20 mouse cellular contexts compared by ENCODE assay signal in the genomic region with DNA sequence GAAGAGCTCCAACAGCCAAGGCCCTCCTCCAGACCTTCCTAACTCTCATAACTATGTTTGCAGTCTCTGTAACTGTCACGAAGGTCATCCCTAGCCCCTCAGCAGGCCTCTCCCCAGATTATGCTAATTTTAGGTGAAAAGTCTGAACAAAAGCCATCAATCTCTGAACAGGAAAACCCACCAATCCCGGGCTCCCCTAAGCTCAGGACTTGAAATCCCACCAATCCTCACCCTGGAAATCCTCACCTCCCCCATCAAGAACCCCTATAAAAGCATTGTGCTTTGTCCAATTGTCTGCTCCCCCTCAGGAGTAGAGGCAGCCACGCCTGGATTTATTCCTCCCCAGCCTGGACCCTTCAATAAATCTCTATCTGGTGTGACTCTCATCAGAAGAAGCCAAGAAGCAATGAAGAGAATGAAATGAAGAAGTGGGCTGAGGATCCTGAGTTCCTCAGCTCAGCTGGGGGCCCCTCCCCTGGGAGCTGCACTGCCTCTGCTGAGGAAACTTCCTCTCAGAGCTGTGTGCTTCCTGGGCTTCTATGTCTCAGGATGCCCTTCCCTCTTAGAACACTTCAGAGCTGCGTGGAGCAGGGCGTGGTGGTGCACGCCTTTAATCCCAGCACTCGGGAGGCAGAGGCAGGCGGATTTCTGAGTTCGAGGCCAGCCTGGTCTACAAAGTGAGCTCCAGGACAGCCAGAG. TPM values are rescaled to one million over a fixed set of nuclear protein-coding genes. Genes with fewer than 3 reads are reported as not detected.
A peak's percentile ranks its signal among the peaks of the same experiment; 100 is the strongest.
DNase-seq lines count a peak whose midpoint lies in the region; ATAC-seq lines count a peak whose summit lies in the region.
"Had no signal": no experiment of that assay in that cellular context is flagged by ENCODE, and none has a peak within 500 bp of the region (broad histone marks: within the 10 kb centered on the region; RNA-seq: fewer than 3 reads in every experiment).

No protein-coding gene starts in this region.

- no peak for ATAC-seq in midbrain, embryonic 16.5 days
- ATAC-seq in neural tube, embryonic 13.5 days (ENCODE audit: low read depth): no peak; the same call in 1 of the 2 replicates
- ATAC-seq: forebrain, postnatal 0 days had no signal

- no peaks in the 10 kb centered on the region for H3K27me3 ChIP-seq in midbrain, embryonic 10.5 days (ENCODE audit: low read depth, poor library complexity, severe bottlenecking)
- H3K27me3 ChIP-seq in midbrain, embryonic 16.5 days (ENCODE audit: control insufficient read depth, insufficient read depth, low read depth, low read length): no peaks in the 10 kb centered on the region
- H3K27me3 ChIP-seq in neural tube, embryonic 13.5 days: no peaks in the 10 kb centered on the region
- H3K27me3 ChIP-seq: heart, embryonic 15.5 days; limb, embryonic 15.5 days; midbrain, embryonic 12.5 days had no signal

- H3K9ac ChIP-seq in midbrain, embryonic 16.5 days (ENCODE audit: low read depth, low read length): no peak overlapping the region
- H3K9ac ChIP-seq in neural tube, embryonic 13.5 days: no peak overlapping the region
- H3K9ac ChIP-seq: forebrain, postnatal 0 days; heart, embryonic 15.5 days; limb, embryonic 15.5 days; midbrain, embryonic 12.5 days had no signal

- no peak overlapping the region for H3K4me2 ChIP-seq in midbrain, embryonic 16.5 days (ENCODE audit: low read length)
- H3K4me2 ChIP-seq in neural tube, embryonic 13.5 days: no peak overlapping the region
- H3K4me2 ChIP-seq: heart, embryonic 15.5 days; limb, embryonic 15.5 days; midbrain, embryonic 12.5 days had no signal

- H3K4me3 ChIP-seq in midbrain, embryonic 10.5 days: no peak overlapping the region
- H3K4me3 ChIP-seq in midbrain, embryonic 16.5 days (ENCODE audit: low read depth, low read length): no peak overlapping the region
- no peak overlapping the region for H3K4me3 ChIP-seq in neural tube, embryonic 13.5 days
- H3K4me3 ChIP-seq: gastrocnemius, adult 2 months; heart, embryonic 15.5 days; limb, embryonic 15.5 days; midbrain, embryonic 12.5 days had no signal

- DNase-seq in cerebellum, postnatal 10 days: peak; percentile 19
- no peak for DNase-seq in cerebellum, adult 18-20 months
- no peak for DNase-seq in midbrain, embryonic 10.5 days (ENCODE audit: low spot score)
- DNase-seq in ZHBTc4 (ENCODE audit: low read depth, low spot score): peak; percentile 76
- DNase-seq in thymus, postnatal 25 days: no peak
- no peak for DNase-seq in right cerebral cortex, postnatal 10 days (ENCODE audit: low spot score in 2 of 2)
- DNase-seq: adrenal gland, postnatal 14 days; cerebellum, adult 2 months; forebrain, postnatal 0 days; gastrocnemius, adult 2 months; heart, adult 18-20 months; layer of hippocampus, postnatal 36 days; lung, adult 18-20 months; lung, postnatal 36 days; thymus, adult 2 months had no signal

- no peaks in the 10 kb centered on the region for H3K9me3 ChIP-seq in midbrain, embryonic 10.5 days (replicated peaks)
- no peaks in the 10 kb centered on the region for H3K9me3 ChIP-seq in midbrain, embryonic 16.5 days (replicated peaks; ENCODE audit: control insufficient read depth, low read length, poor library complexity, severe bottlenecking)
- no peaks in the 10 kb centered on the region for H3K9me3 ChIP-seq in neural tube, embryonic 13.5 days
- H3K9me3 ChIP-seq: heart, embryonic 15.5 days; limb, embryonic 15.5 days; midbrain, embryonic 12.5 days had no signal

- H3K4me1 ChIP-seq in midbrain, embryonic 10.5 days: peaks cover 10% of the 10 kb centered on the region
- H3K4me1 ChIP-seq in midbrain, embryonic 16.5 days (ENCODE audit: control insufficient read depth, insufficient read depth, low read length): peaks cover 5% of the 10 kb centered on the region; the same call in 1 of the 2 replicates
- H3K4me1 ChIP-seq in neural tube, embryonic 13.5 days (replicated peaks): peaks cover 20% of the 10 kb centered on the region

- H3K36me3 ChIP-seq in midbrain, embryonic 10.5 days: no peaks in the 10 kb centered on the region; the same call in 1 of the 2 replicates
- no peaks in the 10 kb centered on the region for H3K36me3 ChIP-seq in midbrain, embryonic 16.5 days (ENCODE audit: control insufficient read depth, insufficient read depth, low read length)
- H3K36me3 ChIP-seq in neural tube, embryonic 13.5 days: no peaks in the 10 kb centered on the region
- H3K36me3 ChIP-seq: heart, embryonic 15.5 days; limb, embryonic 15.5 days; midbrain, embryonic 12.5 days had no signal

- 83% methylated on average over 9 of the region's 9 CpGs for WGBS in midbrain, embryonic 10.5 days
- 66% methylated on average over 8 of the region's 9 CpGs for WGBS in midbrain, embryonic 16.5 days
- WGBS in neural tube, embryonic 13.5 days: 74% methylated on average over 9 of the region's 9 CpGs

- peak overlapping the region; percentile 55; the same call in 1 of the 2 replicates for H3K27ac ChIP-seq in midbrain, embryonic 10.5 days (replicated peaks)
- no peak overlapping the region for H3K27ac ChIP-seq in midbrain, embryonic 16.5 days (ENCODE audit: low read length)
- H3K27ac ChIP-seq in neural tube, embryonic 13.5 days (replicated peaks): 0 out of 2 replicates have a peak overlapping the region, but pooled peaks have one; percentile 81
- H3K27ac ChIP-seq: heart, embryonic 15.5 days had no signal

RNA-seq across cellular contexts. Expression of gene Kremen1, which starts 11.3 kb away (rescaled TPM):
- 11.1 and 12.1 TPM in 2 replicates for polyA plus RNA-seq in midbrain, embryonic 10.5 days (2016; fragmentation: Nextera tagmentation; extraction: Ambion mirVana)
- 4.0 and 4.8 TPM in 2 replicates for polyA plus RNA-seq in midbrain, embryonic 16.5 days (2015; fragmentation: Nextera tagmentation; extraction: Ambion mirVana)
- 7.7 and 8.5 TPM in 2 replicates for polyA plus RNA-seq in neural tube, embryonic 13.5 days (2015; fragmentation: Nextera tagmentation; extraction: Ambion mirVana)

Comparison
In these comparisons a context has a peak if more than half of its experiments do, and no peak if none do; other contexts are left out.
1. DNase-seq: peak in cerebellum, postnatal 10 days (2 of 2) and ZHBTc4 (single experiment); none in cerebellum, adult 18-20 months (0 of 2), midbrain, embryonic 10.5 days (single experiment), thymus, postnatal 25 days (single experiment) and right cerebral cortex, postnatal 10 days (0 of 2).